Mouse (Mus musculus) olfactory bulb, adult 2 months (tissue): ENCODE results near the gene Arpc1a.

Source experiments
- CTCF ChIP-seq: fragments of 200-500 bp; IDR thresholded peaks from 2 replicates; pipeline ENCODE4 v1.5.1; 2012; ENCODE audit warnings: low read depth, mild to moderate bottlenecking, low read length, moderate library complexity; ENCODE audit not compliant: insufficient read depth
- POLR2A ChIP-seq: fragments of 200-500 bp; IDR thresholded peaks from 2 replicates; pipeline ENCODE4 v1.6.1; 2012; ENCODE audit warnings: mild to moderate bottlenecking, low read depth, low read length, moderate library complexity; ENCODE audit not compliant: insufficient read depth

DNA sequence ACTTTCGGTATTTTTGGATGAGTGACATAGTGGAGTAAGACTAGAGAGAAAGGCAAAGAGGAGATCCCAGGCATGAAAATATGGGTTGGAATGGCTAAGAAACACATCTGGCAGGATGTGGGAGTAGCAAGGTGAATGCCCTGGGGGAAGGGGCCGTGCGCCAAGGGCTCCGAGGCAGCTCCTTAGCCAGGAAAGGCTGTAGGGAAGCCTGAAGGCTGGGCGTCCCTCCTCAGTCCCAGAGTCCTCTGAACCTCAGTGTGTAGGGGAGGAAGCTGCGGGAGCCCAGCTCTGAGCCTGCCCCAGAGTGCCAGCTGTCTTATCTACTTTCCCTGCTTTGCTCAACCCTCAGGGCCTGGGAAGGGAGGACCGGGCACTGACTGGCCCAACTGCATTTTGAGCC lies 37.3 kb downstream of the Arpc1a start:
- no peak for TF ChIP-seq POLR2A
- no peak for TF ChIP-seq CTCF
